Mouse (Mus musculus): ENCODE results near the gene Col4a6. TPM values are rescaled to one million over a fixed set of nuclear protein-coding genes. Genes with fewer than 3 reads are reported as not detected.

Col4a6 gene
- 2.1 and 2.5 TPM in 2 replicates for polyA plus RNA-seq (2015; fragmentation: Nextera tagmentation; extraction: Ambion mirVana)

GRCm38 (mm10) chrX:141473470-141474302 is at the start of gene Col4a6:
Col4a6 (minus strand) TSS chrX:141474076.

GRCm38 (mm10) chrX:141475110-141475509 is 1.2 kb upstream of the Col4a6 start, which contains the start of gene Col4a5:
Col4a5 (plus strand) TSS chrX:141475385.

Other genes with a start within 250 kb of the Col4a6 start
- gene Col4a5, start 1.3 kb upstream of the Col4a6 start, polyA plus RNA-seq (2015; fragmentation: Nextera tagmentation; extraction: Ambion mirVana) = 6.4 and 7.1 TPM in 2 replicates